Mouse (Mus musculus): ENCODE measurements at regions not wholly inside any gene's neighbourhood (a gene's known extent, or its start where the extent isn't known, plus 50 kb on each side); places are given as distances from the start of the nearest gene placed in this dataset.

GRCm38 (mm10) chr1:127009699-127010098 lies 179.1 kb upstream of the Nckap5 start:
- DNase-seq (ENCODE audit: low spot score in 2 of 2), result no peak

GRCm38 (mm10) chr1:127001700-127002099 lies 171.1 kb upstream of the Nckap5 start:
- DNase-seq (ENCODE audit: low spot score in 2 of 2), result no peak

GRCm38 (mm10) chr1:126993061-126993640 lies 162.6 kb upstream of the Nckap5 start:
- no peak for DNase-seq (ENCODE audit: low spot score in 2 of 2)

GRCm38 (mm10) chr1:126992441-126992840 lies 161.8 kb upstream of the Nckap5 start:
- DNase-seq (ENCODE audit: low spot score in 2 of 2), result no peak

GRCm38 (mm10) chr1:126982805-126983204 lies 152.2 kb upstream of the Nckap5 start:
- DNase-seq (ENCODE audit: low spot score in 2 of 2), result no peak

GRCm38 (mm10) chr1:126980311-126980710 lies 149.7 kb upstream of the Nckap5 start:
- DNase-seq (ENCODE audit: low spot score in 2 of 2), result no peak

- DNase-seq (ENCODE audit: low spot score in 2 of 2), result no peak
These were observed 143.3 kb upstream of the Nckap5 start for GRCm38 (mm10) chr1:126973871-126974270.

GRCm38 (mm10) chr1:126971777-126972421 lies 141.3 kb upstream of the Nckap5 start:
- no peak for DNase-seq (ENCODE audit: low spot score in 2 of 2)

GRCm38 (mm10) chr1:126971118-126971517 lies 140.5 kb upstream of the Nckap5 start:
- no peak for DNase-seq (ENCODE audit: low spot score in 2 of 2)

GRCm38 (mm10) chr1:126966394-126966793 lies 135.8 kb upstream of the Nckap5 start:
- DNase-seq (ENCODE audit: low spot score in 2 of 2), result no peak

- no peak for DNase-seq (ENCODE audit: low spot score in 2 of 2)
These were observed 125.5 kb upstream of the Nckap5 start for GRCm38 (mm10) chr1:126955839-126956720.

- DNase-seq (ENCODE audit: low spot score in 2 of 2), result no peak
These were observed 117.3 kb upstream of the Nckap5 start for GRCm38 (mm10) chr1:126947860-126948259.

- DNase-seq (ENCODE audit: low spot score in 2 of 2), result no peak
These were observed 102.1 kb upstream of the Nckap5 start for GRCm38 (mm10) chr1:126932658-126933057.

- DNase-seq (ENCODE audit: low spot score in 2 of 2), result peak; percentile 11 to 31
These were observed 101.2 kb upstream of the Nckap5 start for GRCm38 (mm10) chr1:126931754-126932153.

GRCm38 (mm10) chr1:126931093-126931492 lies 100.5 kb upstream of the Nckap5 start:
- no peak for DNase-seq (ENCODE audit: low spot score in 2 of 2)

- DNase-seq (ENCODE audit: low spot score in 2 of 2), result no peak
These were observed 100.0 kb upstream of the Nckap5 start for GRCm38 (mm10) chr1:126930611-126931010.

- DNase-seq (ENCODE audit: low spot score in 2 of 2), result no peak
These were observed 99.1 kb upstream of the Nckap5 start for GRCm38 (mm10) chr1:126929666-126930065.

- DNase-seq (ENCODE audit: low spot score in 2 of 2), result no peak
These were observed 97.6 kb upstream of the Nckap5 start for GRCm38 (mm10) chr1:126928186-126928585.

GRCm38 (mm10) chr1:126925150-126926035 lies 94.8 kb upstream of the Nckap5 start:
- DNase-seq (ENCODE audit: low spot score in 2 of 2), result no peak

GRCm38 (mm10) chr1:126923981-126924380 lies 93.4 kb upstream of the Nckap5 start:
- DNase-seq (ENCODE audit: low spot score in 2 of 2), result no peak

- no peak for DNase-seq (ENCODE audit: low spot score in 2 of 2)
These were observed 91.6 kb upstream of the Nckap5 start for GRCm38 (mm10) chr1:126922231-126922630.

- DNase-seq (ENCODE audit: low spot score in 2 of 2), result no peak
These were observed 88.3 kb upstream of the Nckap5 start for GRCm38 (mm10) chr1:126918876-126919275.
